Mouse (Mus musculus): Measurements from ENCODE around the gene Pkp4. TPM values are rescaled to one million over a fixed set of nuclear protein-coding genes. Genes with fewer than 3 reads are reported as not detected.

The Pkp4 gene
- polyA plus RNA-seq, 1 experiment from 2014 or later: 17.4 TPM

- no peak for DNase-seq (ENCODE audit: low spot score)
- ATAC-seq (replicated peaks; ENCODE audit: insufficient number of reproducible peaks, low FRiP score, low TSS enrichment, low read depth): no peak
- Histone ChIP-seq H3K9me3 (replicated peaks; ENCODE audit: control insufficient read depth, low read length) (no peaks in the 10 kb centered on the region), H3K4me1 (ENCODE audit: control insufficient read depth, insufficient read depth, low read length) (no peaks in the 10 kb centered on the region), H3K27ac (replicated peaks; ENCODE audit: low read depth, low read length) (no peak overlapping the region), H3K4me3 (ENCODE audit: low read depth, low read length) (no peak overlapping the region), H3K36me3 (replicated peaks; ENCODE audit: control insufficient read depth, insufficient read depth, low read depth, low read length) (no peaks in the 10 kb centered on the region), H3K27me3 (ENCODE audit: control insufficient read depth, insufficient read depth, low read length) (no peaks in the 10 kb centered on the region), H3K9ac (replicated peaks; ENCODE audit: low read length) (no peak overlapping the region), H3K4me2 (ENCODE audit: low read depth, low read length) (no peak overlapping the region)
- WGBS: 90% methylated on average over 12 of the region's 12 CpGs
Observed at GRCm38 (mm10) chr2:59244273-59245097, 83.8 kb downstream of the Pkp4 start.

- no peak for DNase-seq (ENCODE audit: low spot score)
- Histone ChIP-seq H3K4me3 (ENCODE audit: low read depth, low read length) (no peak overlapping the region), H3K4me1 (ENCODE audit: control insufficient read depth, insufficient read depth, low read length) (no peaks in the 10 kb centered on the region), H3K9me3 (replicated peaks; ENCODE audit: control insufficient read depth, low read length) (no peaks in the 10 kb centered on the region), H3K27ac (replicated peaks; ENCODE audit: low read depth, low read length) (no peak overlapping the region), H3K4me2 (ENCODE audit: low read depth, low read length) (no peak overlapping the region), H3K9ac (replicated peaks; ENCODE audit: low read length) (no peak overlapping the region), H3K36me3 (replicated peaks; ENCODE audit: control insufficient read depth, insufficient read depth, low read depth, low read length) (no peaks in the 10 kb centered on the region), H3K27me3 (ENCODE audit: control insufficient read depth, insufficient read depth, low read length) (no peaks in the 10 kb centered on the region)
- no peak for ATAC-seq (replicated peaks; ENCODE audit: insufficient number of reproducible peaks, low FRiP score, low TSS enrichment, low read depth)
- whole genome bisulfite sequencing: 72% methylated on average over 3 of the region's 3 CpGs
Observed at GRCm38 (mm10) chr2:59245098-59245388, 84.4 kb downstream of the Pkp4 start.

- Histone ChIP-seq H3K9ac (replicated peaks; ENCODE audit: low read length) (no peak overlapping the region), H3K27ac (replicated peaks; ENCODE audit: low read depth, low read length) (no peak overlapping the region), H3K4me2 (ENCODE audit: low read depth, low read length) (no peak overlapping the region), H3K9me3 (replicated peaks; ENCODE audit: control insufficient read depth, low read length) (no peaks in the 10 kb centered on the region), H3K27me3 (ENCODE audit: control insufficient read depth, insufficient read depth, low read length) (no peaks in the 10 kb centered on the region), H3K36me3 (replicated peaks; ENCODE audit: control insufficient read depth, insufficient read depth, low read depth, low read length) (no peaks in the 10 kb centered on the region), H3K4me3 (ENCODE audit: low read depth, low read length) (no peak overlapping the region), H3K4me1 (ENCODE audit: control insufficient read depth, insufficient read depth, low read length) (no peaks in the 10 kb centered on the region)
- no peak for ATAC-seq (replicated peaks; ENCODE audit: insufficient number of reproducible peaks, low FRiP score, low TSS enrichment, low read depth)
- DNase-seq (ENCODE audit: low spot score): no peak
- 84% methylated on average over 3 of the region's 3 CpGs for WGBS
Observed at GRCm38 (mm10) chr2:59248806-59249205, 88.2 kb downstream of the Pkp4 start.

GRCm38 (mm10) chr2:59252818-59253217 lies 92.2 kb downstream of the Pkp4 start:
- no peak overlapping the region for H3K27ac ChIP-seq (replicated peaks; ENCODE audit: low read depth, low read length)
- H3K9me3 ChIP-seq (replicated peaks; ENCODE audit: control insufficient read depth, low read length): no peaks in the 10 kb centered on the region
- H3K4me3 ChIP-seq (ENCODE audit: low read depth, low read length): no peak overlapping the region
- H3K4me2 ChIP-seq (ENCODE audit: low read depth, low read length): no peak overlapping the region
- no peaks in the 10 kb centered on the region for H3K4me1 ChIP-seq (ENCODE audit: control insufficient read depth, insufficient read depth, low read length)
- DNase-seq (ENCODE audit: low spot score) (no peak), ATAC-seq (replicated peaks; ENCODE audit: insufficient number of reproducible peaks, low FRiP score, low TSS enrichment, low read depth) (peak; percentile 65; the same call in 1 of the 2 replicates)
- no peaks in the 10 kb centered on the region for H3K27me3 ChIP-seq (ENCODE audit: control insufficient read depth, insufficient read depth, low read length)
- no peaks in the 10 kb centered on the region for H3K36me3 ChIP-seq (replicated peaks; ENCODE audit: control insufficient read depth, insufficient read depth, low read depth, low read length)
- H3K9ac ChIP-seq (replicated peaks; ENCODE audit: low read length): no peak overlapping the region

GRCm38 (mm10) chr2:59253435-59253834 lies 92.8 kb downstream of the Pkp4 start:
- ATAC-seq (replicated peaks; ENCODE audit: insufficient number of reproducible peaks, low FRiP score, low TSS enrichment, low read depth) (no peak), DNase-seq (ENCODE audit: low spot score) (no peak)
- H3K4me1 ChIP-seq (ENCODE audit: control insufficient read depth, insufficient read depth, low read length): no peaks in the 10 kb centered on the region
- no peaks in the 10 kb centered on the region for H3K9me3 ChIP-seq (replicated peaks; ENCODE audit: control insufficient read depth, low read length)
- H3K27me3 ChIP-seq (ENCODE audit: control insufficient read depth, insufficient read depth, low read length): no peaks in the 10 kb centered on the region
- 93% methylated on average over 3 of the region's 3 CpGs for WGBS
- no peaks in the 10 kb centered on the region for H3K36me3 ChIP-seq (replicated peaks; ENCODE audit: control insufficient read depth, insufficient read depth, low read depth, low read length)
- no peak overlapping the region for H3K27ac ChIP-seq (replicated peaks; ENCODE audit: low read depth, low read length)
- no peak overlapping the region for H3K4me3 ChIP-seq (ENCODE audit: low read depth, low read length)
- no peak overlapping the region for H3K9ac ChIP-seq (replicated peaks; ENCODE audit: low read length)
- no peak overlapping the region for H3K4me2 ChIP-seq (ENCODE audit: low read depth, low read length)

- WGBS: 83% methylated on average over 6 of the region's 6 CpGs
- Histone ChIP-seq H3K36me3 (replicated peaks; ENCODE audit: control insufficient read depth, insufficient read depth, low read depth, low read length) (no peaks in the 10 kb centered on the region), H3K9ac (replicated peaks; ENCODE audit: low read length) (no peak overlapping the region), H3K4me3 (ENCODE audit: low read depth, low read length) (no peak overlapping the region), H3K4me1 (ENCODE audit: control insufficient read depth, insufficient read depth, low read length) (no peaks in the 10 kb centered on the region), H3K27me3 (ENCODE audit: control insufficient read depth, insufficient read depth, low read length) (no peaks in the 10 kb centered on the region), H3K9me3 (replicated peaks; ENCODE audit: control insufficient read depth, low read length) (no peaks in the 10 kb centered on the region), H3K27ac (replicated peaks; ENCODE audit: low read depth, low read length) (no peak overlapping the region), H3K4me2 (ENCODE audit: low read depth, low read length) (no peak overlapping the region)
- ATAC-seq (replicated peaks; ENCODE audit: insufficient number of reproducible peaks, low FRiP score, low TSS enrichment, low read depth): no peak
- DNase-seq (ENCODE audit: low spot score): no peak
Observed at GRCm38 (mm10) chr2:59258821-59259231, 98.2 kb downstream of the Pkp4 start.

- no peak for ATAC-seq (replicated peaks; ENCODE audit: insufficient number of reproducible peaks, low FRiP score, low TSS enrichment, low read depth)
- Histone ChIP-seq H3K27ac (replicated peaks; ENCODE audit: low read depth, low read length) (no peak overlapping the region), H3K4me2 (ENCODE audit: low read depth, low read length) (no peak overlapping the region), H3K9ac (replicated peaks; ENCODE audit: low read length) (no peak overlapping the region), H3K4me1 (ENCODE audit: control insufficient read depth, insufficient read depth, low read length) (no peaks in the 10 kb centered on the region), H3K9me3 (replicated peaks; ENCODE audit: control insufficient read depth, low read length) (no peaks in the 10 kb centered on the region), H3K4me3 (ENCODE audit: low read depth, low read length) (no peak overlapping the region), H3K36me3 (replicated peaks; ENCODE audit: control insufficient read depth, insufficient read depth, low read depth, low read length) (no peaks in the 10 kb centered on the region), H3K27me3 (ENCODE audit: control insufficient read depth, insufficient read depth, low read length) (no peaks in the 10 kb centered on the region)
- WGBS: 83% methylated on average over 6 of the region's 6 CpGs
- no peak for DNase-seq (ENCODE audit: low spot score)
Observed at GRCm38 (mm10) chr2:59259346-59259745, 98.7 kb downstream of the Pkp4 start.

- no peak overlapping the region for H3K27ac ChIP-seq (replicated peaks; ENCODE audit: low read depth, low read length)
- no peak overlapping the region for H3K9ac ChIP-seq (replicated peaks; ENCODE audit: low read length)
Observed at GRCm38 (mm10) chr2:59261203-59261602, 100.6 kb downstream of the Pkp4 start.

More at GRCm38 (mm10) chr2:59261203-59261602, 100.6 kb downstream of the Pkp4 start:
- Histone ChIP-seq H3K4me2 (ENCODE audit: low read depth, low read length) (no peak overlapping the region), H3K27me3 (ENCODE audit: control insufficient read depth, insufficient read depth, low read length) (no peaks in the 10 kb centered on the region), H3K4me1 (ENCODE audit: control insufficient read depth, insufficient read depth, low read length) (no peaks in the 10 kb centered on the region), H3K36me3 (replicated peaks; ENCODE audit: control insufficient read depth, insufficient read depth, low read depth, low read length) (no peaks in the 10 kb centered on the region), H3K9me3 (replicated peaks; ENCODE audit: control insufficient read depth, low read length) (no peaks in the 10 kb centered on the region), H3K4me3 (ENCODE audit: low read depth, low read length) (no peak overlapping the region)
- WGBS: 83% methylated on average over 2 of the region's 2 CpGs
- ATAC-seq (replicated peaks; ENCODE audit: insufficient number of reproducible peaks, low FRiP score, low TSS enrichment, low read depth): no peak
- no peak for DNase-seq (ENCODE audit: low spot score)

Data from embryonic facial prominence, embryonic 11.5 days (tissue).